Mouse (Mus musculus): ENCODE measurements around the gene Mettl27. TPM values are rescaled to one million over a fixed set of nuclear protein-coding genes. Genes with fewer than 3 reads are reported as not detected.

The Mettl27 gene
- polyA plus RNA-seq, 1 experiment from 2014 or later, result 25.3 TPM

- no peaks in the 10 kb centered on the region for H3K36me3 ChIP-seq (ENCODE audit: control insufficient read depth, insufficient read depth)
- 68% methylated on average over 17 of the region's 17 CpGs for WGBS (ENCODE audit: insufficient replicate concordance)
- no peak for ATAC-seq (ENCODE audit: low read depth)
- no peak overlapping the region for H3K4me2 ChIP-seq (ENCODE audit: low read depth, low read length)
- H3K9me3 ChIP-seq (replicated peaks; ENCODE audit: control insufficient read depth, low read length), result no peaks in the 10 kb centered on the region
- no peak overlapping the region for H3K4me3 ChIP-seq (ENCODE audit: low read depth, low read length)
- H3K27me3 ChIP-seq (ENCODE audit: control insufficient read depth, insufficient read depth, low read depth, low read length), result no peaks in the 10 kb centered on the region
- H3K4me1 ChIP-seq (ENCODE audit: control insufficient read depth, low read depth, low read length), result no peaks in the 10 kb centered on the region
- no peak overlapping the region for H3K9ac ChIP-seq (ENCODE audit: low read depth, low read length)
- H3K27ac ChIP-seq (ENCODE audit: low read length), result no peak overlapping the region
Measured at GRCm38 (mm10) chr5:134897596-134897995, 34.6 kb upstream of the Mettl27 start.

DNA sequence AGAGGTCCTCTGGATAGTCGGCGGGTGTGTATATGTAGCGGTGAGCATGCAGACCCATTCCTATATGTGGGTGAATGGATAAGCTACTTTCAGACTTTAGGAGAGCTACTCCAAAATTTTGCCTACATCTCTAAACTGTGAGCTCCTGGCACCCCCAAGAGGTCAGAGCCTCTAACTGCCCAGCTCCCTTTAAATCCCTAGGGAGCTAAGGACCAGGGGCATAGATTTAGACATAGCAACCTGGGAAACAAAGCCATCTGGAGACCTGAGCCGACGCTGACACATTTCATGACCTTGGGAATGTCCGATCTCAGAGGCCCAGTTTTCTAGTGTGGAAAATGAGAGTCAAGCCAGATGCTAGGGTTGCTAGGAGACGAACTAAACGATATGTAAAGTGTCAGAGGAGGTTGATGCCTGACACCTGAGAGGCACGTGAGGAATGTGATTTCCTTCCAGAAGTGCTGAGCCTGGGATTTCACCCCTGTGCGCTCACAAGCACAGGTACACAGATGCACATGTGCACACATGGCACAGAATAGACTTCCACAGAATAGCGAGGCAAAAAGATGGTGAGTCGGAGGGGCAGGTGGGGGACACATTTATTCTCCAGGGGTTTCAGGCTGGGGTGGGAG, 31.0 kb upstream of the Mettl27 start:
- no peaks in the 10 kb centered on the region for H3K36me3 ChIP-seq (ENCODE audit: control insufficient read depth, insufficient read depth)
- H3K9me3 ChIP-seq (replicated peaks; ENCODE audit: control insufficient read depth, low read length), result no peaks in the 10 kb centered on the region
- H3K4me2 ChIP-seq (ENCODE audit: low read depth, low read length), result no peak overlapping the region
- no peak overlapping the region for H3K4me3 ChIP-seq (ENCODE audit: low read depth, low read length)
- H3K9ac ChIP-seq (ENCODE audit: low read depth, low read length), result no peak overlapping the region
- 48% methylated on average over 12 of the region's 12 CpGs for WGBS (ENCODE audit: insufficient replicate concordance)
- no peak for ATAC-seq (ENCODE audit: low read depth)
- no peak overlapping the region for H3K27ac ChIP-seq (ENCODE audit: low read length)
- no peaks in the 10 kb centered on the region for H3K27me3 ChIP-seq (ENCODE audit: control insufficient read depth, insufficient read depth, low read depth, low read length)
- H3K4me1 ChIP-seq (ENCODE audit: control insufficient read depth, low read depth, low read length), result no peaks in the 10 kb centered on the region

DNA sequence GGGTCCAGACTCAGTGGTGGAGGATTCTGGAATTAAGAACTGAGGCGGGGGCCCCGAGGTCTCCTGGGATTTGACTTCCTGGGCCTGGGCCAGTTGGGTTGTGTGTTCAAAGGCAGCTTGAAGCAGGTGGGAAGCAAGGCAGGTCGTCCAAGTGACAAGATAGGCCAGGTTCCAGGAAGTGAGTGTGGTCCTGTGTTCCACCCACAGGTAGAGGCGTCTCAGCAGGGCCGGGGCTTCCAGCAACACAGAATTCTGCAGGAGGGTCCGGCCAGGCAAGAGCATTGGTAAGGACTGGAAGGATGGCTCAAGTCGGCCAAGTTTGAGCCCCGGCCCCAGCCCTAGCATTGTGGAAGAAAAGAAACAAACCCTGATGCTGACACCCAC, 30.5 kb upstream of the Mettl27 start:
- 57% methylated on average over 8 of the region's 8 CpGs for WGBS (ENCODE audit: insufficient replicate concordance)
- Histone ChIP-seq H3K27me3 (ENCODE audit: control insufficient read depth, insufficient read depth, low read depth, low read length) (no peaks in the 10 kb centered on the region), H3K36me3 (ENCODE audit: control insufficient read depth, insufficient read depth) (no peaks in the 10 kb centered on the region), H3K9ac (ENCODE audit: low read depth, low read length) (no peak overlapping the region), H3K27ac (ENCODE audit: low read length) (no peak overlapping the region), H3K4me2 (ENCODE audit: low read depth, low read length) (no peak overlapping the region), H3K4me1 (ENCODE audit: control insufficient read depth, low read depth, low read length) (no peaks in the 10 kb centered on the region), H3K9me3 (replicated peaks; ENCODE audit: control insufficient read depth, low read length) (no peaks in the 10 kb centered on the region), H3K4me3 (ENCODE audit: low read depth, low read length) (no peak overlapping the region)
- ATAC-seq (ENCODE audit: low read depth), result no peak

DNA sequence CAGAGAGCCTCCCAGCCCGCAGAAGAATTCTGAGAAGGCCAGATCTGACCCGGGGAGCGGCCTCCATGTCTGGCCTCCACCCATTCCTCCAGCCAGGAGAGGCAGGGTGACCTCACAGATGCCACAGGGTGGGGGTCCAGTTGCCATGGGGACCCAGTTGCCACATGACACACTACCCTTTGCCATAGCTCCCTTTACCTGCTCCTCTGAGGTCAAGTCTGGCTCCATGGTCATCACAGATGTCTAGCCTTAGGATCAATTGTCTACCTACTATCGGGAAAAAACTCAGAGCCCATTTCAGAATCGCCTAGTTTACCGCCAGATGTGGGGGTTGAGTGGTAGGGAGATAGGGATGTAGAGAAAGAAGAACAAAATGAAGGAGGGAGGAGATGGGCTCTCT, 25.5 kb upstream of the Mettl27 start, which contains the start of gene Tmem270:
Tmem270 (minus strand) TSS at position 101 of the 400 bp plus-strand sequence.
- Histone ChIP-seq H3K9me3 (replicated peaks; ENCODE audit: control insufficient read depth, low read length) (no peaks in the 10 kb centered on the region), H3K4me1 (ENCODE audit: control insufficient read depth, low read depth, low read length) (peaks cover 7% of the 10 kb centered on the region), H3K27me3 (ENCODE audit: control insufficient read depth, insufficient read depth, low read depth, low read length) (no peaks in the 10 kb centered on the region), H3K36me3 (ENCODE audit: control insufficient read depth, insufficient read depth) (no peaks in the 10 kb centered on the region), H3K9ac (ENCODE audit: low read depth, low read length) (no peak within 1 kb of the TSS), H3K4me3 (ENCODE audit: low read depth, low read length) (no peak within 1 kb of the TSS), H3K27ac (ENCODE audit: low read length) (no peak within 1 kb of the TSS), H3K4me2 (ENCODE audit: low read depth, low read length) (no peak within 1 kb of the TSS)
- no peak for ATAC-seq (ENCODE audit: low read depth)
- 82% methylated on average over 6 of the region's 6 CpGs for WGBS (ENCODE audit: insufficient replicate concordance)

DNA sequence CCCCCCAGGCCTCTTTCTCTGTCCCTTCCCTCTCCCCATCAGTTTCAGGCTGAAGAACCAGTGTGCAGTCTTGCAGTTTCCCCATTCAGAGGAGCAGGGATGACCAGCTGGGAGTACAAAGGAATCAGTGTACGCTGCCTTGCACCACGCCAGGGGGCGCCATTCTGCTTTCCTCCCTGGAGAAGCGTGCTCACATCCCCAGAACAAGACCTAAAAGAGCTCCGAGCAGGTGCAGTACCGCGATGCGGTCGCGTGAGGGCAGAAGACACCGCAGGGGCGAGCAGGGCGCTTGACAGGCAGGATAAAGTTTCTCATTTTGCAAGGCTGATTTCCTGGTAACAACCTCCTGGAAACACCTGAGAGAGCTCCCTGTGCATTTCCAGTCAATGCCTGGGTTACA, 25.0 kb upstream of the Mettl27 start:
- Histone ChIP-seq H3K9ac (ENCODE audit: low read depth, low read length) (no peak overlapping the region), H3K9me3 (replicated peaks; ENCODE audit: control insufficient read depth, low read length) (no peaks in the 10 kb centered on the region), H3K27ac (ENCODE audit: low read length) (no peak overlapping the region), H3K27me3 (ENCODE audit: control insufficient read depth, insufficient read depth, low read depth, low read length) (no peaks in the 10 kb centered on the region), H3K4me2 (ENCODE audit: low read depth, low read length) (no peak overlapping the region), H3K4me3 (ENCODE audit: low read depth, low read length) (no peak overlapping the region), H3K4me1 (ENCODE audit: control insufficient read depth, low read depth, low read length) (peaks cover 12% of the 10 kb centered on the region), H3K36me3 (ENCODE audit: control insufficient read depth, insufficient read depth) (no peaks in the 10 kb centered on the region)
- peak; percentile 83 for ATAC-seq (ENCODE audit: low read depth)
- under 1% methylated on average over 13 of the region's 13 CpGs for WGBS (ENCODE audit: insufficient replicate concordance)

GRCm38 (mm10) chr5:134911901-134912300, 20.3 kb upstream of the Mettl27 start:
- H3K4me2 ChIP-seq (ENCODE audit: low read depth, low read length), result peak overlapping the region; percentile 65
- H3K9me3 ChIP-seq (replicated peaks; ENCODE audit: control insufficient read depth, low read length), result no peaks in the 10 kb centered on the region
- H3K4me1 ChIP-seq (ENCODE audit: control insufficient read depth, low read depth, low read length), result peaks cover 25% of the 10 kb centered on the region
- peak overlapping the region; percentile 40 for H3K27ac ChIP-seq (ENCODE audit: low read length)
- H3K9ac ChIP-seq (ENCODE audit: low read depth, low read length), result peak overlapping the region; percentile 10; the same call in 1 of the 2 replicates
- peak overlapping the region; percentile 67 for H3K4me3 ChIP-seq (ENCODE audit: low read depth, low read length)
- no peaks in the 10 kb centered on the region for H3K27me3 ChIP-seq (ENCODE audit: control insufficient read depth, insufficient read depth, low read depth, low read length)
- no peak for ATAC-seq (ENCODE audit: low read depth)
- WGBS (ENCODE audit: insufficient replicate concordance), result 90% methylated on average over 2 of the region's 2 CpGs
- no peaks in the 10 kb centered on the region for H3K36me3 ChIP-seq (ENCODE audit: control insufficient read depth, insufficient read depth)

- peak overlapping the region; percentile 98 for H3K27ac ChIP-seq (ENCODE audit: low read length)
Measured at GRCm38 (mm10) chr5:134913352-134913751, 18.8 kb upstream of the Mettl27 start.

DNA sequence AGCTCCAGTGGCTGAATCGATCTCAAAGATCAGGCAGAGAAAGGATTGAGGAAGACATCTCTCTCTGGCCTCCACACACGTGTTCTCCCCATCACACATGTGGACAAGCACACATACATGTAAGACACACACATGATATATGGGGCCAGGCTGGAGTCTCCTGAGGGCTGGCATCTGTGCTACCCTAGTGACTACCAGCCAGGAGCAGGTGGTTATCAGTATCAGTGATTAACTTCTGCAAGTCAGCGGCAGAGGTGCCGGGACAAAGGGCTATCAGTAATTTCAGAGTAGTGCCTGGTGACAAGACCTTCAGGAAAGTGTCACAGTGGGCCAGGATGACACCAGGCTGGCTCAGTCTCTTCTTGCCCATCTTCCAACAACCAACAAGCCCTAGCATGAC, 18.4 kb upstream of the Mettl27 start:
- Histone ChIP-seq H3K9ac (ENCODE audit: low read depth, low read length) (peak overlapping the region; percentile 86), H3K36me3 (ENCODE audit: control insufficient read depth, insufficient read depth) (no peaks in the 10 kb centered on the region; the same call in 1 of the 2 replicates), H3K4me1 (ENCODE audit: control insufficient read depth, low read depth, low read length) (peaks cover 35% of the 10 kb centered on the region), H3K4me2 (ENCODE audit: low read depth, low read length) (peak overlapping the region; percentile 80), H3K4me3 (ENCODE audit: low read depth, low read length) (peak overlapping the region; percentile 67), H3K9me3 (replicated peaks; ENCODE audit: control insufficient read depth, low read length) (no peaks in the 10 kb centered on the region), H3K27ac (ENCODE audit: low read length) (peak overlapping the region; percentile 98), H3K27me3 (ENCODE audit: control insufficient read depth, insufficient read depth, low read depth, low read length) (no peaks in the 10 kb centered on the region)
- peak; percentile 86 for ATAC-seq (ENCODE audit: low read depth)
- 27% methylated on average over 4 of the region's 4 CpGs for WGBS (ENCODE audit: insufficient replicate concordance)

More at GRCm38 (mm10) chr5:134913352-134913751, 18.8 kb upstream of the Mettl27 start:
- Histone ChIP-seq H3K4me3 (ENCODE audit: low read depth, low read length) (peak overlapping the region; percentile 67), H3K9me3 (replicated peaks; ENCODE audit: control insufficient read depth, low read length) (no peaks in the 10 kb centered on the region), H3K4me2 (ENCODE audit: low read depth, low read length) (peak overlapping the region; percentile 65), H3K27me3 (ENCODE audit: control insufficient read depth, insufficient read depth, low read depth, low read length) (no peaks in the 10 kb centered on the region), H3K36me3 (ENCODE audit: control insufficient read depth, insufficient read depth) (no peaks in the 10 kb centered on the region; the same call in 1 of the 2 replicates), H3K9ac (ENCODE audit: low read depth, low read length) (peak overlapping the region; percentile 86), H3K4me1 (ENCODE audit: control insufficient read depth, low read depth, low read length) (peaks cover 31% of the 10 kb centered on the region)
- 25% methylated on average over 3 of the region's 3 CpGs for WGBS (ENCODE audit: insufficient replicate concordance)
- ATAC-seq (ENCODE audit: low read depth), result peak; percentile 25

DNA sequence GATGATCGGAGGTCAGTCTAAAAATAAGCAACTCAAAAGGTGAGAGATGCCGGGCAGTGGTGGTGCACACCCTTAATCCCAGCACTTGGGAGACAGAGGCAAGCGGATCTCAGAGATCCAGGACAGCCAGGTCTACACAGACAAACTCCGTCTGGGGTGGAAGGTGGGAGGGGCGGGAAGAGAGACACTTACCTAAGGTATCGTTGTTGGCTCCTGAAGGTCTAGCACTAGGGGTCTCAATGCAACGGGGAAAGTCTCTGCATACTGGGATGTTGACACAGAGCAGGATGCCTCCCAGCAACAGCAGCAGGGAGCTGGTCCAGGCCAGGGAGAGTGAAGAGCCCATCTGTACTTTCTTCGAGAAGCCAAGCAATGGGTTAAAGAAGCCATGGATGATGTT, 17.7 kb upstream of the Mettl27 start:
- no peak for ATAC-seq (ENCODE audit: low read depth)
- no peaks in the 10 kb centered on the region for H3K9me3 ChIP-seq (replicated peaks; ENCODE audit: control insufficient read depth, low read length)
- peak overlapping the region; percentile 86 for H3K9ac ChIP-seq (ENCODE audit: low read depth, low read length)
- H3K4me1 ChIP-seq (ENCODE audit: control insufficient read depth, low read depth, low read length), result peaks cover 39% of the 10 kb centered on the region
- no peaks in the 10 kb centered on the region; the same call in 1 of the 2 replicates for H3K36me3 ChIP-seq (ENCODE audit: control insufficient read depth, insufficient read depth)
- WGBS (ENCODE audit: insufficient replicate concordance), result 30% methylated on average over 8 of the region's 8 CpGs
- no peaks in the 10 kb centered on the region for H3K27me3 ChIP-seq (ENCODE audit: control insufficient read depth, insufficient read depth, low read depth, low read length)
- peak overlapping the region; percentile 67 for H3K4me3 ChIP-seq (ENCODE audit: low read depth, low read length)
- peak overlapping the region; percentile 98 for H3K27ac ChIP-seq (ENCODE audit: low read length)
- peak overlapping the region; percentile 80 for H3K4me2 ChIP-seq (ENCODE audit: low read depth, low read length)

Data from liver, embryonic 16.5 days (tissue).